Mouse (Mus musculus) heart, postnatal 4 days (tissue): ENCODE data around the gene Kars. TPM values are rescaled to one million over a fixed set of nuclear protein-coding genes. Genes with fewer than 3 reads are reported as not detected.

ENCODE experiments used
- total RNA-seq, 2 experiments: library from RNA; stranded (reverse); gene quantifications; 2 replicates each; pipeline ENCODE4 v1.2.3; 2021

The Kars gene
- total RNA-seq, 2 experiments from 2014 or later: 100 to 105 TPM

Other genes starting within 250 kb of the Kars start
- 10 to 100 TPM; 54.4 to 60.3 TPM for gene Cfdp1, start 157.0 kb downstream of the Kars start, total RNA-seq
- gene Tmem170, start 134.6 kb downstream of the Kars start, total RNA-seq: 1 to 10 TPM; 2.8 to 2.9 TPM
- not detected for gene Chst5, start 100.9 kb downstream of the Kars start, total RNA-seq
- 1 to 10 TPM; 1.9 to 2.9 TPM for gene Tmem231, start 77.4 kb downstream of the Kars start, total RNA-seq
- 100 to 1,000 TPM; 104 to 105 TPM for gene Gabarapl2, start 70.6 kb downstream of the Kars start, total RNA-seq
- gene Adat1, start 19.0 kb downstream of the Kars start, total RNA-seq: 1 to 10 TPM; 1.4 to 1.5 TPM
- 10 to 100 TPM; 11.3 to 12.6 TPM for gene Terf2ip, start 75 bp upstream of the Kars start, total RNA-seq
- under 1 TPM in 1 of 2 experiments, not detected in 1; 0.33 TPM for gene Gm6793, start 3.7 kb upstream of the Kars start, total RNA-seq